Mouse (Mus musculus) CH12.LX (cell line): Measurements from ENCODE around the gene Cers6. TPM values are rescaled to one million over a fixed set of nuclear protein-coding genes. Genes with fewer than 3 reads are reported as not detected.

Experiments
- DNase-seq: peaks from one replicate; pipeline ENCODE4 v3.0.0-alpha.2; 2013; ENCODE audit errors: extremely low read depth
- H3K27ac ChIP-seq: 2 replicates; pipeline ENCODE4 v1.5.1; 2012; ENCODE audit warnings: low read depth, mild to moderate bottlenecking, control low read depth, moderate library complexity; ENCODE audit not compliant: insufficient read depth
- H3K27me3 ChIP-seq: replicated peaks from 2 replicates; pipeline ENCODE3; 2012; ENCODE audit warnings: inconsistent platforms
- H3K36me3 ChIP-seq, 2 experiments: replicated peaks in 1 of 2; 2 replicates each; pipeline versions ENCODE3 to v1.6.1; 2012; ENCODE audit warnings: inconsistent platforms in 1 of 2, low read length in 1 of 2, mild to moderate bottlenecking in 1 of 2, mixed read lengths in 1 of 2, moderate library complexity in 1 of 2; ENCODE audit not compliant: control insufficient read depth in 1 of 2, insufficient read depth in 1 of 2
- H3K4me1 ChIP-seq, 2 experiments: 2 replicates each; pipeline ENCODE4 v1.6.1; 2012; ENCODE audit warnings: inconsistent platforms in 1 of 2, moderate library complexity in 1 of 2; ENCODE audit not compliant: insufficient read depth in 2 of 2, control insufficient read depth in 1 of 2
- H3K4me2 ChIP-seq: 2 replicates; pipeline ENCODE4 v1.6.1; 2012; ENCODE audit warnings: low read depth, mild to moderate bottlenecking, control low read depth; ENCODE audit not compliant: poor library complexity, insufficient read depth, severe bottlenecking
- H3K4me3 ChIP-seq, 3 experiments: fragments of 150-350 bp in 1 of 3; sonication (generic) in 1 of 3; replicated peaks in 1 of 3; 2 replicates each; pipeline versions ENCODE3 to v1.5.1; 2011 to 2012; ENCODE audit warnings: low read depth in 2 of 3, low read length in 2 of 3, mild to moderate bottlenecking in 2 of 3, moderate library complexity in 2 of 3, control low read depth in 1 of 3, improper control_type of control experiment in 1 of 3, inconsistent platforms in 1 of 3, mixed read lengths in 1 of 3; ENCODE audit not compliant: poor library complexity in 1 of 3
- H3K79me2 ChIP-seq: replicated peaks from 2 replicates; pipeline ENCODE4 v1.6.1; 2012; ENCODE audit warnings: mild to moderate bottlenecking, moderate library complexity; ENCODE audit not compliant: control insufficient read depth, poor library complexity, insufficient read depth, severe bottlenecking; ENCODE audit errors: extremely low read depth
- H3K9ac ChIP-seq: 2 replicates; pipeline ENCODE4 v1.6.1; 2012; ENCODE audit warnings: low read depth, mild to moderate bottlenecking, control low read depth, moderate library complexity; ENCODE audit not compliant: insufficient read depth
- H3K9me3 ChIP-seq: replicated peaks from 2 replicates; pipeline ENCODE3; 2012; ENCODE audit warnings: low read length, inconsistent platforms, mixed read lengths
- CHD1 ChIP-seq: IDR thresholded peaks from 2 replicates; pipeline ENCODE4 v1.6.1; 2012; ENCODE audit warnings: low read depth, low read length, improper control_type of control experiment, inconsistent platforms
- CHD2 ChIP-seq: IDR thresholded peaks from 2 replicates; pipeline ENCODE4 v1.6.1; 2011; ENCODE audit warnings: low read length, improper control_type of control experiment
- CTCF ChIP-seq, 2 experiments: IDR thresholded peaks in 1 of 2; conservative IDR thresholded peaks in 1 of 2; 2 replicates each; pipeline ENCODE4 v1.5.1; 2011 to 2012; ENCODE audit warnings: low read depth in 2 of 2, low read length in 2 of 2, improper control_type of control experiment in 1 of 2, inconsistent platforms in 1 of 2, mild to moderate bottlenecking in 1 of 2, moderate library complexity in 1 of 2
- E2F4 ChIP-seq: IDR thresholded peaks from 2 replicates; pipeline ENCODE4 v1.6.1; 2011; ENCODE audit warnings: low read depth, low read length, improper control_type of control experiment; ENCODE audit not compliant: insufficient replicate concordance
- EP300 ChIP-seq: IDR thresholded peaks from 2 replicates; pipeline ENCODE4 v1.6.1; 2011; ENCODE audit warnings: low read length, improper control_type of control experiment
- GABPA ChIP-seq: IDR thresholded peaks from 2 replicates; pipeline ENCODE4 v1.6.1; 2012; ENCODE audit warnings: low read depth, low read length, improper control_type of control experiment, inconsistent platforms; ENCODE audit not compliant: insufficient replicate concordance
- HCFC1 ChIP-seq: IDR thresholded peaks from 2 replicates; pipeline ENCODE4 v1.6.1; 2012; ENCODE audit warnings: low read depth, mild to moderate bottlenecking, inconsistent platforms, low read length, improper control_type of control experiment
- JUN ChIP-seq: IDR thresholded peaks from 2 replicates; pipeline ENCODE4 v1.6.1; 2011; ENCODE audit warnings: low read depth, mild to moderate bottlenecking, low read length, improper control_type of control experiment, moderate library complexity; ENCODE audit not compliant: insufficient read depth
- JUND ChIP-seq: conservative IDR thresholded peaks from 2 replicates; pipeline ENCODE4 v1.6.1; 2011; ENCODE audit warnings: low read depth, low read length, improper control_type of control experiment
- KAT2A ChIP-seq: IDR thresholded peaks from 2 replicates; pipeline ENCODE4 v1.6.1; 2012; ENCODE audit warnings: low read length, improper control_type of control experiment, inconsistent platforms; ENCODE audit not compliant: insufficient replicate concordance
- MAFK ChIP-seq: IDR thresholded peaks from 2 replicates; pipeline ENCODE4 v1.6.1; 2011; ENCODE audit warnings: low read length, improper control_type of control experiment; ENCODE audit not compliant: insufficient replicate concordance
- MAZ ChIP-seq: IDR thresholded peaks from 2 replicates; pipeline ENCODE4 v1.6.1; 2012; ENCODE audit warnings: low read depth, mild to moderate bottlenecking, inconsistent platforms, low read length, improper control_type of control experiment, moderate library complexity
- MEF2A ChIP-seq: IDR thresholded peaks from 2 replicates; pipeline ENCODE4 v1.6.1; 2014; ENCODE audit warnings: low read depth, mild to moderate bottlenecking, inconsistent platforms, low read length, improper control_type of control experiment, borderline replicate concordance
- MXI1 ChIP-seq: IDR thresholded peaks from 2 replicates; pipeline ENCODE4 v1.6.1; 2011; ENCODE audit warnings: mild to moderate bottlenecking, low read depth, low read length, improper control_type of control experiment
- MYC ChIP-seq: IDR thresholded peaks from 2 replicates; pipeline ENCODE4 v1.6.1; 2011; ENCODE audit warnings: low read depth, mild to moderate bottlenecking, improper control_type of control experiment, low read length
- NELFE ChIP-seq: IDR thresholded peaks from 2 replicates; pipeline ENCODE4 v1.6.1; 2011; ENCODE audit warnings: low read depth, low read length, improper control_type of control experiment
- NRF1 ChIP-seq: IDR thresholded peaks from 2 replicates; pipeline ENCODE4 v1.6.1; 2014; ENCODE audit warnings: low read depth, mild to moderate bottlenecking, inconsistent platforms, low read length, improper control_type of control experiment, moderate library complexity
- PAX5 ChIP-seq: IDR thresholded peaks from 2 replicates; pipeline ENCODE4 v1.6.1; 2012; ENCODE audit warnings: low read length, inconsistent platforms, mixed read lengths
- POLR2A ChIP-seq: IDR thresholded peaks from 2 replicates; pipeline ENCODE4 v1.6.1; 2011; ENCODE audit warnings: low read depth, mild to moderate bottlenecking, improper control_type of control experiment, low read length
- POLR2AphosphoS2 ChIP-seq: IDR thresholded peaks from 2 replicates; pipeline ENCODE4 v1.6.1; 2011; ENCODE audit warnings: low read depth, low read length, improper control_type of control experiment
- SIN3A ChIP-seq: IDR thresholded peaks from 2 replicates; pipeline ENCODE4 v1.6.1; 2012; ENCODE audit warnings: low read length, improper control_type of control experiment, inconsistent platforms
- SMC3 ChIP-seq: IDR thresholded peaks from 2 replicates; pipeline ENCODE4 v1.6.1; 2011; ENCODE audit warnings: low read depth, low read length, improper control_type of control experiment
- TBP ChIP-seq: conservative IDR thresholded peaks from 2 replicates; pipeline ENCODE4 v1.6.1; 2011; ENCODE audit warnings: low read depth, low read length, improper control_type of control experiment
- TCF12 ChIP-seq: IDR thresholded peaks from 2 replicates; pipeline ENCODE4 v1.6.1; 2014; ENCODE audit warnings: low read depth, mild to moderate bottlenecking, inconsistent platforms, low read length, improper control_type of control experiment
- USF2 ChIP-seq: conservative IDR thresholded peaks from 2 replicates; pipeline ENCODE4 v1.6.1; 2011; ENCODE audit warnings: low read depth, low read length, improper control_type of control experiment
- ZKSCAN1 ChIP-seq: IDR thresholded peaks from 2 replicates; pipeline ENCODE4 v1.6.1; 2012; ENCODE audit warnings: low read depth, inconsistent platforms, low read length, improper control_type of control experiment, borderline replicate concordance
- dilution Hi-C: fragments of 300-500 bp; cut with MboI; formaldehyde crosslinking; loops from 2 replicates; pipeline ENCODE4 v1.14.3; 2020; ENCODE audit warnings: low sequenced_read_pairs; ENCODE audit not compliant: extremely low pct_unique_long_range_greater_than_20kb, extremely low pct_ligation_motif_present
- in situ Hi-C: fragments of 300-500 bp; cut with MboI; formaldehyde crosslinking; loops from 3 replicates; pipeline ENCODE4 v1.14.3; 2019; ENCODE audit warnings: low sequenced_read_pairs, low pct_ligation_motif_present, low pct_unique_long_range_greater_than_20kb, mixed read lengths
- polyA plus RNA-seq: library from polyadenylated mRNA; unstranded; fragments of >175 nt; gene quantifications from 2 replicates; pipeline ENCODE4 v1.2.1, GENCODE M21; 2012; ENCODE audit warnings: low read depth; ENCODE audit not compliant: insufficient read length
- total RNA-seq, 2 experiments: library from RNA; depleted of rRNA; stranded (reverse); fragments of 300-350 nt in 1 of 2; fragments of >200 nt in 1 of 2; gene quantifications; 2 replicates each; pipeline ENCODE4 v1.2.3; 2012 to 2014

The Cers6 gene
- total and polyA plus RNA-seq, 3 experiments: not detected

GRCm38 (mm10) chr2:68900640-68901378 lies 39.6 kb downstream of the Cers6 start:
- H3K27me3 ChIP-seq: no peaks in the 10 kb centered on the region
- dilution Hi-C loops: no loop called here
- no peak overlapping the region for H3K9ac ChIP-seq
- no peak overlapping the region for H3K27ac ChIP-seq
- no peak for TF ChIP-seq MXI1
- no peak for TF ChIP-seq GABPA
- no peak for TF ChIP-seq MYC
- TF ChIP-seq HCFC1: no peak
- TF ChIP-seq CTCF (conservative IDR thresholded peaks at IDR 0.05 in 1 of 2, IDR thresholded peaks at IDR 0.05 in 1 of 2; ENCODE audit: low read depth in 2 of 2, low read length in 2 of 2): no peak
- no peak for TF ChIP-seq SMC3
- TF ChIP-seq SIN3A: no peak
- TF ChIP-seq JUND: no peak
- TF ChIP-seq NELFE: no peak
- no peak for TF ChIP-seq EP300
- TF ChIP-seq TBP: no peak
- TF ChIP-seq CHD2: no peak
- no peak for TF ChIP-seq TCF12
- H3K79me2 ChIP-seq: no peaks in the 10 kb centered on the region
- in situ Hi-C loops: no loop called here
- DNase-seq: no peak
- no peak overlapping the region for H3K4me3 ChIP-seq
- H3K4me2 ChIP-seq: no peak overlapping the region
- H3K36me3 ChIP-seq: no peaks in the 10 kb centered on the region
- no peaks in the 10 kb centered on the region for H3K4me1 ChIP-seq
- H3K9me3 ChIP-seq: peaks cover 55% of the 10 kb centered on the region

GRCm38 (mm10) chr2:68901708-68902107 lies 40.5 kb downstream of the Cers6 start:
- Histone ChIP-seq H3K27me3 (no peaks in the 10 kb centered on the region), H3K4me3 (no peak overlapping the region), H3K4me1 (no peaks in the 10 kb centered on the region), H3K4me2 (no peak overlapping the region), H3K79me2 (no peaks in the 10 kb centered on the region), H3K9me3 (peaks cover 53% of the 10 kb centered on the region), H3K9ac (no peak overlapping the region), H3K36me3 (no peaks in the 10 kb centered on the region), H3K27ac (no peak overlapping the region)
- dilution Hi-C loops: no loop called here
- no peak for DNase-seq
- in situ Hi-C loops: no loop called here
- TF ChIP-seq MEF2A (no peak), SIN3A (no peak), PAX5 (no peak), EP300 (no peak), E2F4 (no peak), MYC (no peak), TBP (no peak), NRF1 (no peak), MAZ (no peak), CHD1 (no peak), POLR2A (no peak), POLR2AphosphoS2 (no peak), JUN (no peak), ZKSCAN1 (no peak), MAFK (no peak), GABPA (no peak), KAT2A (no peak), USF2 (no peak), JUND (no peak)
